Mouse (Mus musculus) fat pad, adult 2 months (tissue): ENCODE measurements around the gene Ctsa.

Source experiments
- DNase-seq: peaks from one replicate; pipeline ENCODE4 v3.0.0-alpha.2; 2011; ENCODE audit warnings: low read depth, low spot score; ENCODE audit errors: extremely low read depth

Gene Ctsa

GRCm38 (mm10) chr2:164804533-164805331 is 27.9 kb upstream of the Ctsa start, which contains the start of the genes Acot8 and Zswim3:
Gene Acot8, minus strand, starts transcription at chr2:164804882.
Gene Zswim3, plus strand, starts transcription at chr2:164805098.
- peak; percentile 92 for DNase-seq

DNA sequence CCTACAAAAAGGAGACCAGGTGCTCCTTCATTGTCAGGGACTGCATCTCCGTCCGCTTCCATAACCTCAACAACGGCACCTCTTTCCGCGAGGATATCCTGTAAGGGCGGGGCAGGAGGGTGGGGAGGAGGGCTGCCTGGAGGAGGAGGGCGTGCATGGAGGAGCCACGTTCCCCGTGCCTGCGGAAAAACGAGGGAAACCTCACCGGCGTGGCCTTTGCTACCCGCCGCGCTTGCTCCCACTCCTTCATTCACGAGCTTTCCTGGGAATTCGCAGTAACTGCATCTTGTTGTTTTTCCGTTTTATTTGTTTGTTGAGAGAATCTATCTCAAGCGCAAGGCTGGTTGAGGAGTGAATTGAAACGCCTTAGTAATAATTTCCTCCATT is 27.3 kb upstream of the Ctsa start:
- DNase-seq: no peak

GRCm38 (mm10) chr2:164806614-164807013 is 26.1 kb upstream of the Ctsa start:
- DNase-seq: no peak

DNA sequence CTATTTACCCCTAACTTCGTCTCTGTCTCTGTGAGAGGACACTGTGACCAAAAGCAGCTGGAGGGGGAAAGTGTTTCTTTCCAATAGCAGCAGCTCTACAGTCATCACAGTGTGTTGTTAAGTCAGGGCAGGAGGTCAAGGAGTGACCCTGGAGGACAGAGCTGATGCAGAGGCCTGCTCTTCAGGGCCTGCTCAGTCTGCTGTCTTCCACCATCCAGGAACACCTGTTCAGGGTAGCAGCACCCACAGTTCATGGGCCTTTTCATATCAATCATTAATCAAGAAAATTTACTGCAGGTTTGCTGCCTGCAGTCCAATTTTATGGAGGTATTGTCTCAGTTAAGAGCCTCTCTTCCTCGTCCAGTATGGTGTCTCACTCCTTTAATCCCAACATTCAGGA is 19.1 kb upstream of the Ctsa start:
- no peak for DNase-seq

DNA sequence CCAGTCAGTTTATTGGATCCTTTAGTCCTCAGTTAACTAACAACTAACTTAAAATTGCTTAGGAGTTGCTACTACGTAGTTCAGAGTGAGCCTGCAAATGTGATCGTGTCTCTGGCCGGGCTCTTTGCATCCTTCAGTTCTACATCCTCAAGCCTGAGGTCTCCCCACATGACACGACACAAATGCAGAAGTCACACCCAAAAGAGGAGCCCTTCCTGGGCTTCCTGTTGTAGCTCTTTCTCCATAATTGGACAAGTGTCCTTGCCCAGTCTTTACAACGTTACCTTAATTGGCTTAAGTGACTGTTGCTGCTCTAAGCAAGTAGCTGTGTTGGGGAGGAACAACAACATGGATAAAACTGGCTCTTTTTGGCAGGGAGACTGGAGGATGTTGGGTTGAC is 17.3 kb upstream of the Ctsa start:
- no peak for DNase-seq

DNA sequence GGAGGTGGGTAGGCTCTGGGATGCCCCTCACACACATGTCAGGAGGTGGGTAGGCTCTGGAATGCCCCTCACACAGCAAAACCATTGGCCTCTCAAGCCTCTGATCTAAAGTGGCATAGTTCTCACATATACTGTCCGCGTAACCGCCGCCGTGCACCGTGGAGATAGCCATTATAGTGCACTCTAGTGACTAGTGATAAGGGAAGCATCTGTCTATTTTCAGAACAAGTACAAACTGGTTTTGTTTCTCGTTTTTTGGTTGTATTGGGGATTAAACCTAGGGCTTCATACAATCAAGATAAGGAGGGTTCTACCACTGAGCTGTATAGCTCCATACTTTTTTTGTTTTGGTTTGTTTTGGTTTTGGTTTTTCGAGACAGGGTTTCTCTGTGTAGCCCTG is 16.9 kb upstream of the Ctsa start:
- DNase-seq: no peak

DNA sequence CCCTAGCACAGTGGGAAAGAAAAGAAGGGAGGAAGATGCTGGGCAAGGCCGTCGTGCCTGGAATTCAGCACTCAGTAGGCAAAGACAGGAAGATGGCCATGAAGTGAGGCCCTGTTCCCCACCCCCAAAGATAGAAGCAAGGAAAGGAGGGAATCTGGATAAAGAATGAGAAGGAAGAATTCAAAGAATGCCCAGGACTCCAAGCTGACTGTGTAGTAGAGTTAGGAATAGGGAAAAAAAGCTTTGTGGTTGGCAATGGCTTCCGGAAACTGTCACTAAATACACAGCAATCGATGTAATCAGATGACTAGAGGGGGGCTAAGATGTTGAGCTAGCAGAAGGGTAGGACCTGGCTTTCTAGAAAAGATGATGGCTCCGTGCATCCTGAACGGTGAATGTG is 15.5 kb upstream of the Ctsa start:
- DNase-seq: no peak

DNA sequence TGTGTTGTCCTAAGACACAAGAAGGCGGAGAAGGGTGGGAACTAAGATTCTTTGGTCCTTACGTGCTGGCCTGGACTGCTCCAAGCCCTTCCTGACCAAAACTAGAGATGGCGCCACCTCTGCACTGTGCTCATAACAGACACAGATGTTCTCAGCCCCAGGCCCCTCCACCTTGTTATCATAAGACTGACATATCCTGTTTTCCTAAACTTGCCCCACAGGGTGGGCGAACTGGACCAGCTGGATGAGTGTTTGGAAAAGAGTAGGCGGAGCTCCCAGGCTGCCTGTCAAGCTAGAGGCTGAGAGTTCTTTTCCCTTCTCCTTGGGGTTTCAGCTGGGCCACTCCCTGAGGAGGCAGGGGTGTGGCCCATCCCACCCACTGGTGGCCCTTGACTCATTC is 15.0 kb upstream of the Ctsa start:
- peak; percentile 73 for DNase-seq

GRCm38 (mm10) chr2:164821060-164821459 is 11.6 kb upstream of the Ctsa start:
- no peak for DNase-seq

DNA sequence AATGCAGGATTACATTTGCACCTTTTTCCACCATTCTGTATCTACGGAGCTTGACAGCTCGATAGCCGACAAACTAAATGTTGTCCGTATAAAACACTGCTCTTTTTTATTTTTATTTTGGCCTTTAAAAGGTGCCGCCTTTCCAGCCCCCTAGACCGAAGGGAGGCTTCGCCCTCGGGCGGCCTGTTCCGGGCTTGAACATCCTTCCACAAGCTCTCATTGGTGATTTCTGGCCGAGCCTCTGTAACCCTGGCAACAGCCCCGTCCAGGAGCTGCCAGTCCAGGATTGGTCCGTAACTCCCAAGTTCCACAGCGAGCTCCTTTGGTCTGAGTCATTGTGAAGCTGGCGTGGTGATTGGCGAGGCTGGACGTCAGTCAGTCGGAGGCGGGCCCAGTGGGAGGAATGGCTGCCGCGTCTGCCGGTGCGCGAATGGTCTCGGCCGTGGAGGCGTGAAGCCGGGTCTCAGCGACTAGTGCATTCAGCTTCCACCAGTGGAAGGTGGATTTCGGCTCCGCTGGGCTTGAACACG is 10.0 kb upstream of the Ctsa start, which contains the start of gene Zswim1:
Gene Zswim1 (plus strand): TSS at position 51 of the 530 bp plus-strand sequence.
- peak; percentile 74 for DNase-seq

DNA sequence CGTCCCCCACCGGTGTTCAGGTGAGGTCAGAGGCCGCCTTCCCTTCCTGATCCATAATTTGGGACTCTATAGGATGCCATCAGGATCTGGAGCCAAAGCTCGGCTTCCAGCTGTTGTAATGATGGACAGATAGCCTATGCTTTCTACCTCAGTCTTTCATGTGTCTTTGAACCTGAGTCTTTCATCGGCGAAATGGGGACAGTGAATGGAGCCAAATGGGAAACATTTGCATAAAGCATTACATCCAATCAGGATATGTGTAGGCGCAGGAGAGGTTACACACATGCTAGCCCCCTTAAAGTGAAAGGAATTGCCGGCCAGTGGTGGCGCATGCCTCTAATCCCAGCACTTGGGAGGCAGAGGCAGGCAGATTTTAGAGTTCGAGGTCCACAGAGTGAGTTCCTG is 9.5 kb upstream of the Ctsa start:
- no peak for DNase-seq

DNA sequence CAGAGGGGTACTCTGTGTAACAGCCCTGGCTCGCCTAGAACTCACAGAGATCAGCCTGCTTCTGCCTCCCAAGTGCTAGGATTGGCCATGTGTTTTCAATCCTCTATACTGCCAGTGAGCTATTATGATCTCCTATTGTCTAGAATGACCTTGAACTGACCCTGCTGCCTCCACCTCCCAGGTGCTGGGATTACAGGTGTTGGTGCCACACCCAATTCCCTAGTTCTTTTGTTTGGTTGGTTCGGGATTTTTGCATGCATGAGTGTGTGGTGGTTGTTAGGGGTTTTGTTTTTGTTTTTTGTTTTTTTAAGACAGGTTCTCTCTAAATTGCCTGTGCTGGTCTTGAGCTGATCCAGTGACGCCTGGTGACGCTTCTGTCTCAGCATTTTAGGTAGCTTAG is 8.7 kb upstream of the Ctsa start:
- DNase-seq: no peak

DNA sequence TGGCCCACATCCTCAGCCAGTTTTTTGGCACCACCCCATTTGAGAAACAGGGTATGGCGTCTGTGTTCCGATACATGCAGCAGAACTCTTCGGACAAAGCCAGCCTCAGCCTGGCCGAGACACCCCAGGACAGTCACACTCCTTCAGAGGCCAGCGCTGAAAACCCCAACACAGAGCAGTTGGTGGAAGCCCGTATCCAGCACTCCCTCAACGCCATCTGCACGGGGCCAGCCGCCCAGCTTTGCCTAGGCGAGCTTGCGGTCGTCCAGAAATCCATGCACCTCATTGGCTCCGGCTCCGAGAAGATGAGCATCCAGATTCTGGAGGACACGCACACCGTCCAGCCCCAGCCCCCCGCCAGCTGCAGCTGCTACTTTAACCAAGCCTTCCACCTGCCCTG is 7.2 kb upstream of the Ctsa start:
- DNase-seq: no peak

DNA sequence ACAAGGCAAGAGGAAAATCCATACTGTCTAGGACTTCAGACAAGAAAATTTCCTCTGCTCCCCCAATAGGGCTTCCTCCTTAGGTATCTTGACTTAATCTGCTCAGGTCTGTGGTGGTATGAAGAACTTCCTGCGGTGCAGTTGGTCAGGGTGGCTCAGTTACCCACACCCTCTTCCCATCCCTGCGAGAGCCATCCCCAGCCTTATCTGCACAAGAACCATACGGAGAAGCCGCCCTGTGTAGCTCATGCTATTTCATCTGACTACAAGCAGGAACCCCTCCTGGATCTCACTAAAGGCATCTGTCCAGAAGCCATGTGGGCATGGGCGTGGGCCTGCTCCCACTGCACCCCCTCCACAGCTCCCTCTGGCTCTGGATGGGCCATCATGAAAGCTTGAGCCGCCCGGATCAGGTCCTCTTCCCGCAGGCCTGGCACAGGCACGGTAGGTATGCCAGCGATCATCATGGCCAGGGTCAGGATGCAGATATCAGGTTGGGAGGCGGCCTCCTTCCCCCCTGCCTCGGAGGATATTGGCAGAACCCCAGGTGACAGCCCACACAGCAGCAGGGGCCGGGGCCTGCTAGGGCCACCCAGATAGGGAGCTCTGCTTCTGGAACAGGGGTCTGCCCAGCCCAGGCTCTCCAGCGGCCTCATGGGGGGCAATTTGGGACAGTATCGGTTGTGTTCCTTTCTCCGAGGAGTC is 5.4 kb upstream of the Ctsa start:
- DNase-seq: no peak

DNA sequence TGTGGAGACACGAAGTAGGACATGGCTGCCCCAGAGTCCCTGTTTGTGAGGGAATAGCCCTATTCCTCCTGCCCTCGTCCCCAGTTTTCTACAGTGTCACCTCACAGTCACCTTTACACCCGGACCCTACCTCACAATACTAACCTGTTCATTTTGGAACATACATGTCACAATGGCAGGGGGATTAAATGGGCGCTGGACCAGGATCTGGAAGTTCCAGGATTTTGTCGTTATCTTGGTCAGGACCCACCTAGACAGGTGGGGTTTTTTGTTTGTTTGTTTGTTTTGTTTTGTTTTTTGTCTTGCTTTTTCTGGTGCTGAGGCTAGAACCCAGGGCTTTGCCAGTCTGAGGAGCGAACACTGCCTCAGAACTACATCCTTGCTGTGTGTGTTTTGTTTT is 4.2 kb upstream of the Ctsa start, which contains the start of gene Spata25:
Gene Spata25 (minus strand): TSS at position 101 of the 400 bp plus-strand sequence.
- DNase-seq: no peak

GRCm38 (mm10) chr2:164829090-164829489 is 3.6 kb upstream of the Ctsa start:
- no peak for DNase-seq

DNA sequence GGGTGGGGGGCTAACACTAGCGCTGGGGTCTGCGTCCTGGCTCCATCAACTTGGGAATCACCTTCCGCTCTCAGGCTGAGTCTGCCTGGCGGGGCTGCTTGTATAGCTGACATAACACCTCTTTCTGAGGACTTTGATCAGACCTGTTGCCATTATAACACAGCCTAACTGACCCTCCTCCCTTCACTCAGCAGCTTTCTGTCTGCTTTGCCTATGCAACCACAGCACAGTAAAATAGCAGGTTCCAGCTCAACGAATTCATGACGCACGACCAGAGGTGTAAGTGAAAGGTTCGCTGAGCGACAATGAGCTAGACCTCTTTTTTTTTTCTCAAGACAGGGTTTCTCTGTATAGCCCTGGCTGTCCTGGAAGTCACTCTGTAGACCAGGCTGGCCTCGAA is 1.6 kb upstream of the Ctsa start:
- DNase-seq: no peak

- DNase-seq: no peak
Observed at GRCm38 (mm10) chr2:164832032-164832747, 483 bp upstream of the Ctsa start.

- DNase-seq: no peak
Observed at GRCm38 (mm10) chr2:164833314-164833959, 764 bp downstream of the Ctsa start, which contains the start of gene Neurl2. Gene Neurl2, minus strand, starts transcription at chr2:164833456.

GRCm38 (mm10) chr2:164834531-164834930 is 1.9 kb downstream of the Ctsa start:
- no peak for DNase-seq

DNA sequence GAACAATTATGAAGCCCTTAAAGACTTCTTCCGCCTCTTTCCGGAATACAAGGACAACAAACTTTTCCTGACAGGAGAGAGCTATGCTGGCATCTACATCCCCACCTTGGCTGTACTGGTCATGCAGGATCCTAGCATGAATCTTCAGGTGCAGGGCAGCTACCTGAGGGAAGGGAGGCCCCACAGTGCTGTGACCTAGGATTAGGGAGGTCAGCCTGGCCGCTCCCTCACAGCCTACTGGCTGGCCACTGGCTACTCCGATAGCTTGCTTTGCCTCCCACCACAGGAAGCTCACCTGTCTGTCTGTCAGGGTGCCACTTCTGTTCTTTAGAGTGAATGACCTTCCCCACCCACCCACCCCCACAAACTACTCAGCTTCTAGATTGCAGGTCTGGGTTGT is 2.5 kb downstream of the Ctsa start:
- no peak for DNase-seq
